Mouse (Mus musculus): ENCODE data around the gene Gm3417.
A peak's percentile ranks its signal among the peaks of the same experiment; 100 is the strongest.

DNA sequence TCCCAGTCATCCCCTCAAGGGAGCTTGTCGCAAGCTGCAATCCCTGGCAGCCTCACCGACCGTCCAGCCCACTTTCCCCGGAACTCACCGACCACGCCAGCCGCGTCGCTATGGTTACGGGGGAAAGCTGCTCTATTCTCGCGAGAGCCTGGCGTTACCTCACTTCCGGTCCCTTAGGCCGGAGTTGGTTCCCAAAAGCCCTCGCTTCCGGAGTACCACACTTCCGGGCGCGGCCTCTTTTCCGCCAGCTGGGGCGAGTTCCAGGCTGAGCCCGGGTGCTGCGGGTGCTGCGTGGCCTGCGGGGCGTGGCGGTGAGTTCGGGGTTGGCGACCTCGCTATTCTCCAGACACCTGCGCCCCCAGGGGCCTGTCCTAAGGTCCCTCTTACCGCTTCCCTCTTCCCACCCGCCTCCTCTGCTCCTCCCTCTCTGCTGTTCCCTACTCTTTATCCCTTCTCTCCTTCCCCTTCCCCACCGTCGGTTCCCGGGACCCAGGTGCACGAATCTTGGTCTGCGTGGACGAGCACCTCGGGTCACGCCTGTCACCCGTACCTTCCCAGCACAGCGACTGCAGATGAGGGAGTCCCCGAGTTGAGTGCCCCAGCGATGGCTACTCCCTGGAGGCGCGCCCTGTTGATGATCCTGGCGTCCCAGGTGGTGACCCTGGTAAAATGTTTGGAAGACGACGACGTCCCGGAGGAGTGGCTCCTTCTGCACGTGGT lies 35.4 kb downstream of the Gm3417 start, which contains the start of the genes Wdr27 and 1600012H06Rik:
- TF ChIP-seq CTCF (conservative IDR thresholded peaks at IDR 0.05; ENCODE audit: insufficient read depth, insufficient read length, low read depth, low read length) = no peak
- peak; percentile 14 for TF ChIP-seq POLR2A (IDR thresholded peaks at IDR 0.05; ENCODE audit: low read depth, low read length)

Measured in kidney, adult 2 months (tissue).